Mouse (Mus musculus) kidney, postnatal 0 days (tissue): ENCODE measurements around the gene Pawr. TPM values are rescaled to one million over a fixed set of nuclear protein-coding genes. Genes with fewer than 3 reads are reported as not detected.

ENCODE experiments used
- ATAC-seq: fragments of 200-750 bp; cut with Nextera tagmentation; replicated peaks from 2 replicates; pipeline ENCODE4 v1.8.0; 2017; ENCODE audit warnings: low read depth, moderate number of reproducible peaks, moderate TSS enrichment, moderate library complexity; ENCODE audit not compliant: low FRiP score
- DNase-seq: peaks from one replicate; pipeline ENCODE4 v3.0.0-alpha.2; 2016; ENCODE audit warnings: low spot score
- H3K27ac ChIP-seq: fragments of 300-500 bp; sonication (generic); 2 replicates; pipeline ENCODE4 v1.5.1; 2014; ENCODE audit warnings: mild to moderate bottlenecking
- H3K27me3 ChIP-seq: fragments of 300-500 bp; sonication (generic); 2 replicates; pipeline ENCODE4 v1.6.1; 2014; ENCODE audit warnings: low read length, mixed read lengths; ENCODE audit not compliant: insufficient read depth
- H3K36me3 ChIP-seq: fragments of 300-500 bp; sonication (generic); 2 replicates; pipeline ENCODE4 v1.6.1; 2014; ENCODE audit warnings: low read length, mixed read lengths; ENCODE audit not compliant: insufficient read depth
- H3K4me1 ChIP-seq: fragments of 300-500 bp; sonication (generic); replicated peaks from 2 replicates; pipeline ENCODE4 v1.6.1; 2014; ENCODE audit warnings: antibody characterized with exemption, low read length, mixed read lengths; ENCODE audit not compliant: insufficient read depth
- H3K4me2 ChIP-seq: fragments of 300-500 bp; sonication (generic); 2 replicates; pipeline ENCODE4 v1.6.1; 2014; ENCODE audit warnings: mild to moderate bottlenecking, low read length, moderate library complexity, mixed read lengths
- H3K4me3 ChIP-seq: fragments of 300-500 bp; sonication (generic); replicated peaks from 2 replicates; pipeline ENCODE4 v1.5.1; 2014; ENCODE audit warnings: low read depth, low read length
- H3K9ac ChIP-seq: fragments of 300-500 bp; sonication (generic); 2 replicates; pipeline ENCODE4 v1.6.1; 2014; ENCODE audit warnings: low read depth, low read length
- H3K9me3 ChIP-seq: fragments of 300-500 bp; sonication (generic); replicated peaks from 2 replicates; pipeline ENCODE4 v1.6.1; 2016; ENCODE audit warnings: low read length, inconsistent platforms, mixed read lengths
- CTCF ChIP-seq: IDR thresholded peaks from 2 replicates; pipeline ENCODE4 v1.5.1; 2016; ENCODE audit warnings: antibody characterized with exemption, low read depth, mild to moderate bottlenecking, moderate library complexity
- WGBS: fragments of 180-500 bp; shearing (Covaris S2); extraction: QIAGEN DNeasy Blood & Tissue Kit; methylation state at CpG from one replicate; pipeline ENCODE4 v1.1.7; 2014; 5-methylcytosine and 5-hydroxymethylcytosine counted together
- polyA plus RNA-seq: library from polyadenylated mRNA; unstranded; fragments of >200 nt; fragmentation: Nextera tagmentation; extraction: Ambion mirVana; gene quantifications from 2 replicates; pipeline ENCODE4 v1.2.1, GENCODE M21; 2015

Pawr gene
- polyA plus RNA-seq, 1 experiment from 2014 or later: 28.5 TPM

DNA sequence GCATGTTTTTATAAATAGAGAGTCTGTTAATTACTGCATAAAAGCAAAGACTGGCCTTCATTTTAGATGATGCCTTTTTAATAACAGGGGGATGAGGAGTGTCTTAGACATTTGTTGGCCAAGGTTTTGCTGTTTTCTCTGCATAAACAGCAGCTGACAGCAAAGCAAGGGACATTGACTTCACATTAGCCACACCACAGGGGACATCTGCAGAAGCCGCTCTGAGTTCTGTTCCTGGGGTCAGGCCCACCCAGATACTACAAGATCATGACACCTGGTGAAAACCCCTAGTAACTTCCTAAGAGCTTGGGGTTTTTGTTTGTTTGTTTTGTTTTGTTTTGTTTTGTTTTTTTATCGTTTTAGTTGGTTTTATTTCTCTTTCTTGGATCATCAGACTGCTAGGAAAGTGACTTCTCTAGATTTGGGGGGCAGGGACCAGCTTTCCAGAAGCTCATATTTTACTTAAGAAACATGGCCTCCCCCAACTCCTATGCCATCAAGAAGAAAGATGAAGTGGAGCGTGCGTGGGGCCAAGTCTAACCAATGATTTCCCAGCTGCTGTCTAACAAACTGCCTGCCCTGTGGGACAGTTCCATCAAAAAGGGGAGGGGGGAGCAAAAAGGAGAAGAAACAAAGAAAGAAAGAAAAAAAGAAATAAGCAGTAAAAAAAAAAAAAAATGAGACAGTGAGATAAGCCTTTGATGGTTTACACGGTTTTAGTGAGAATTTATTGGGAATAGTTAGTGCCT, 57.4 kb downstream of the Pawr start:
- no peaks in the 10 kb centered on the region for H3K27me3 ChIP-seq
- DNase-seq (peak; percentile 72), ATAC-seq (no peak)
- peaks cover 14% of the 10 kb centered on the region; the same call in 1 of the 2 replicates for H3K4me1 ChIP-seq
- no peak overlapping the region for H3K4me2 ChIP-seq
- no peak overlapping the region for H3K9ac ChIP-seq
- H3K36me3 ChIP-seq: no peaks in the 10 kb centered on the region
- 41% methylated on average over 5 of the region's 5 CpGs for WGBS
- no peak for TF ChIP-seq CTCF
- no peak overlapping the region for H3K4me3 ChIP-seq
- H3K27ac ChIP-seq: peak overlapping the region; percentile 16
- no peaks in the 10 kb centered on the region for H3K9me3 ChIP-seq

DNA sequence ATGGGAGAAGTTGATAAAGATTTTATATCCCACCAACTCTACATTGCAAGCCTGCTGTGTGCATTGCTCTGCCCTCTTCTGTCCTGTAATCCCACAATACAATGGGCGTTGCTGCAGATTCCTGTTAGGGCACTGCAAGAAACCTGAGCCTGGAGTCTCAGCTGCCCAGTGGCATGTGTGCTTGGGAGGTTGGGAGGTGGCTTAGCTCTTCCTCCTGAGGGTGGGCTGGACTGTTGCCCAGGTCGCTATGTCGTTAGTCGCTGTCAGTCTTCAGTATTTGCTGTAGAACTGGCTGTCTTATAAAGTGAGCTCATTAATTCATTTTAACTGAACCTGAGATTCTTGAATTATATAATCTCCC, 58.0 kb downstream of the Pawr start:
- H3K9me3 ChIP-seq: no peaks in the 10 kb centered on the region
- H3K4me2 ChIP-seq: no peak overlapping the region
- H3K4me3 ChIP-seq: no peak overlapping the region
- no peak overlapping the region for H3K27ac ChIP-seq
- no peak overlapping the region for H3K9ac ChIP-seq
- DNase-seq: peak; percentile 69
- 14% methylated on average over 4 of the region's 4 CpGs for WGBS
- ATAC-seq: peak; percentile 65; the same call in 1 of the 2 replicates
- no peaks in the 10 kb centered on the region for H3K36me3 ChIP-seq
- TF ChIP-seq CTCF: peak; percentile 21; the same call in 1 of the 2 replicates
- H3K27me3 ChIP-seq: no peaks in the 10 kb centered on the region
- peaks cover 14% of the 10 kb centered on the region; the same call in 1 of the 2 replicates for H3K4me1 ChIP-seq

DNA sequence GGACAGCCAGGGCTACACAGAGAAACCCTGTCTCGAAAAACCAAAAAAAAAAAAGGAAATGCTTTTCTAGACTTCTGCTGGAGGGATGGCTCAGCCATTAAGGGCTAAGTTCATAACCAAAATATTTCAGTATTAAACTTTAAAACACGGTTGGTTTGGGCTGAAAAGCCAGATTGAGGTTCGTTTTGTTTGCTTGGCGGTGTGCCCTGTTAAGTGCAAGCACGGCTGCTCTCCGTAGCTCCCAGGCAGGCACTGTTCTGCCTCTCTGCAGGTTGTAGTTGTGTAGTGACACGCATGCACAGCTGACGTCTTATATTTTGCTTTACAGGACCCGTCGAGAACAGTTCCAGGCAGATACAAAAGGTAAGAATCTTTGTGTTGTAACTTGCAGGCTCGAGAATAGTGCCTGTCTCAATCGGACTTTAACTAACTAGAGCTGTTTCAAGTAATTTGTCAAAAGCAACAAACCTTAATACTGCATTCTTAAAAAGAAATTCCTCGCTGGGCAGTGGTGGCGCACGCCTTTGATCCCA, 59.5 kb downstream of the Pawr start:
- no peaks in the 10 kb centered on the region for H3K27me3 ChIP-seq
- peaks cover 14% of the 10 kb centered on the region; the same call in 1 of the 2 replicates for H3K4me1 ChIP-seq
- H3K27ac ChIP-seq: no peak overlapping the region
- ATAC-seq (no peak), DNase-seq (no peak)
- no peak overlapping the region for H3K4me2 ChIP-seq
- H3K9ac ChIP-seq: no peak overlapping the region
- no peak overlapping the region for H3K4me3 ChIP-seq
- 87% methylated on average over 15 of the region's 15 CpGs for WGBS
- H3K9me3 ChIP-seq: no peaks in the 10 kb centered on the region
- no peak for TF ChIP-seq CTCF
- no peaks in the 10 kb centered on the region for H3K36me3 ChIP-seq

DNA sequence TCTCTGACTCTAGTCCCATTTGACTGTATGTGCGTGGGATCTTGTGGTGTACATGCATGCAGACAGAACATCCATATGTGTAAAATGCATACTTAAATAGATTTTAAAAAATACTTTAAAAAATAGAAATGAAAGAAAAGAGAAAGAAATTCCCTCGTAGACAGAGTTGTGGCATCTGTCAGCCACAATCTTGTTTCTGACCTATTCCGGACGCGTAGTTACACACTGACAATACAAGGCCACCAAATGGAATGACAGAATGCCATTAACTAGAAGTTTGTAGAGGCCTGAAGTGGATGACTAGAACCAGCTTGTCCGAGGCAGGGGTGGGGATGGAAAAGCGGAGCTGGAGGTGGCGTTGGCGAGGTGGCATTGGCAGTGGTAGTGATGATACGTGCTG, 60.2 kb downstream of the Pawr start:
- DNase-seq (no peak), ATAC-seq (no peak)
- H3K4me3 ChIP-seq: no peak overlapping the region
- H3K4me1 ChIP-seq: peaks cover 14% of the 10 kb centered on the region; the same call in 1 of the 2 replicates
- TF ChIP-seq CTCF: no peak
- H3K9me3 ChIP-seq: no peaks in the 10 kb centered on the region
- H3K4me2 ChIP-seq: no peak overlapping the region
- H3K27ac ChIP-seq: no peak overlapping the region
- H3K36me3 ChIP-seq: no peaks in the 10 kb centered on the region
- 96% methylated on average over 10 of the region's 10 CpGs for WGBS
- no peak overlapping the region for H3K9ac ChIP-seq
- no peaks in the 10 kb centered on the region for H3K27me3 ChIP-seq

DNA sequence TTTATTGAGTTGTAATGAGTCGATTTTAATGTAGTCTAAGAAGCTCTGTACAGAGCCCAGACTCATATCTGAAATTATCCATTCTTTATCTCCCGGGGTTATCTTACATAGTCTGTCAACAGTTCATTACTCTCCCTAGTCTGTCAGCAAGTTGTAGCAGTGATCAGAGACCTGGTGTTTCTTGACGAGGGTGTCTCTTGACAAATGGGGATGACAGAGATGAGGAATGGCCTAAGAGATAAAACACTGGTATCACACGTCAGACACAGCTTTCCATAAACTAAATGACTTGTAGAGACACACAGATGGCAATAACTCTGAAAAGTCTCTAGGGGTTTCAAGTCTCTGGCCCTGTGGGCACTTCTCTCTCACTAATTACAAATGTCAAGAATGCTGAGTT, 62.4 kb downstream of the Pawr start:
- Histone ChIP-seq H3K27me3 (no peaks in the 10 kb centered on the region), H3K4me1 (0 out of 2 replicates have a peak, but pooled peaks cover 3% of the 10 kb centered on the region), H3K4me3 (no peak overlapping the region), H3K9ac (no peak overlapping the region), H3K36me3 (no peaks in the 10 kb centered on the region), H3K27ac (no peak overlapping the region), H3K9me3 (no peaks in the 10 kb centered on the region), H3K4me2 (no peak overlapping the region)
- no peak for TF ChIP-seq CTCF
- 52% methylated on average over 4 of the region's 4 CpGs for WGBS
- ATAC-seq (no peak), DNase-seq (no peak)

DNA sequence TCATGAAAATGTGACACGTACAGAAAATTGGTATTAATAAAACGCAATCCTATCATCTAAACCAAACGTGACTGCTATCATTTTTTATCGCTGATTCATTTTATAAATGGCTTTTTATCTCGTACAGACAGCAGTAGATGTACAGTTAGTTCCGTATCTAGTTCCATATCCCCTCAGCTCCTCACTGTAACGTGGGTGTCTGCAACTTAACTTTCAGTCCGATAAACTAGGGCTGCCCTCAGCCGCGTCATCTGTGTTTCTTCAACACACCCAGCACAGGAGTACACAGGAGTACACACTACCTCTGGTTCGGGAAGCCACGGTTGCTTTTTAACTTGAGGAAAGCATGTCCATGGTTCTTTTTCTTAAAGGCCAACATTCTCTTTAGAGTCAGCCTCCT, 63.3 kb downstream of the Pawr start:
- DNase-seq (no peak), ATAC-seq (no peak)
- Histone ChIP-seq H3K4me3 (no peak overlapping the region), H3K9me3 (no peaks in the 10 kb centered on the region), H3K27me3 (no peaks in the 10 kb centered on the region), H3K36me3 (no peaks in the 10 kb centered on the region), H3K4me2 (no peak overlapping the region), H3K27ac (no peak overlapping the region), H3K4me1 (no peaks in the 10 kb centered on the region), H3K9ac (no peak overlapping the region)
- no peak for TF ChIP-seq CTCF
- 91% methylated on average over 12 of the region's 12 CpGs for WGBS

DNA sequence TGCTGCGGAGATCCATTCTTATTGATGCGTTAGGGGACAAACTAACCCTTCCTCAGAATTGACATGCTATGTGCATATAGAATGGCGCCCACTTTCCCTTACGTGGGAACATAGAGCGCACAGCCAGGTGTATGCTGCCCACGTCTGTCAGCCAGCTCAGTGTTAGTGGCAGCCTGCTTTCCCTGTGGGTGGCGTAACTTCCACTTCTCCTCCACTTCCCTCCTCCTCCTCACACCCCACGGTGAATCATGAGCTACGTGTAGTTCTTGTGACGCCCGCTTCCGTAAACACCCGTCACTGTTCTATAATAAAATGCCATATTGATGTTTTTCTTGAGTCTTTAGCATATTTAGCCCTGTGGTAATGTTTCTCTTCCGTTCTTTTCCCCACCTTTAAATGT, 63.7 kb downstream of the Pawr start:
- no peaks in the 10 kb centered on the region for H3K9me3 ChIP-seq
- ATAC-seq: no peak
- no peak overlapping the region for H3K4me3 ChIP-seq
- H3K9ac ChIP-seq: no peak overlapping the region
- no peaks in the 10 kb centered on the region for H3K36me3 ChIP-seq
- DNase-seq: no peak
- H3K27me3 ChIP-seq: no peaks in the 10 kb centered on the region
- 92% methylated on average over 14 of the region's 14 CpGs for WGBS
- no peak overlapping the region for H3K4me2 ChIP-seq
- TF ChIP-seq CTCF: no peak
- no peaks in the 10 kb centered on the region for H3K4me1 ChIP-seq
- no peak overlapping the region for H3K27ac ChIP-seq
